Mouse (Mus musculus): ENCODE data around the gene Cntfr.
A peak's percentile ranks its signal among the peaks of the same experiment; 100 is the strongest.

GRCm38 (mm10) chr4:41715596-41715995 is 18.7 kb upstream of the Cntfr start:
- 0 out of 2 replicates have a peak, but pooled peaks have one; percentile 6 for TF ChIP-seq CTCF (IDR thresholded peaks at IDR 0.05; ENCODE audit: low read depth, low read length)
- no peak for TF ChIP-seq TAL1 (conservative IDR thresholded peaks at IDR 0.05; ENCODE audit: low read depth, low read length)
- TF ChIP-seq POLR2AphosphoS5 (IDR thresholded peaks at IDR 0.05; ENCODE audit: insufficient replicate concordance, low read depth, low read length) = no peak
- TF ChIP-seq GATA2 (IDR thresholded peaks at IDR 0.05; ENCODE audit: borderline replicate concordance, low read depth, low read length) = no peak
